Mouse (Mus musculus) NIH3T3 (cell line): ENCODE results near the gene Obox1.
"Not testable (repeated sequence)": the region's sequence is repeated elsewhere in the genome, so short reads cannot be mapped to it uniquely, and the experiment has no call there.

Source experiments
- DNase-seq: peaks from one replicate; pipeline ENCODE4 v3.0.0-alpha.2; 2012; ENCODE audit warnings: low read depth

The Obox1 gene

DNA sequence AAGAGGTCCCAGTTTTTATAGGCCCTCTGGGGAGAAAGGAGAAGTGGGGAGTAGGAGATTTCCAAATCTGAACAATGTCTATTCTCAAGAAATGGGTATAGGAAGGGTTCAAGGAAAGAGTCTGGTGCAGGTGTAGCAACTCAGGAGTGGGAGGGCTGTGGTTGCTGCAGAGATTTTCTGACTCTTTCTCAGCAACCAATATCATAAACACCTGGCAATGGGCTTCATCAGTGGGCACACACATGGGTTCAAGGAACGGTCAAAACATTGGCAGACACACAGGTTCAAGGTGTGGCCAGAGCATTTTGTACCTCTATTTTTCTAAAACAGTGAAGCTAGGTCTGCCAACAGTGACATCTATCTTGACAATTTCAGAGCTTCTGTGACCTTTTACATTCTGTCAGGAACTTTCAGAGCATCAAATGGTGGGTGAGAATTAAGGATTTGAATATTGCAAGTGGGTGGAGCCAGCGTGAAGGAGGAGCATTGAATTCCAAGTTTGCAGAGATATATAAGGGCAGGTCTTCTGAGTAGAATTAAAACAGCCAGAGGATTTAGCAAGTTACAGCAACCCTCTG, at the start of gene Obox1, which contains the start of gene Obox2:
Gene Obox1 (plus strand): TSS at position 528 of the 578 bp plus-strand sequence.
Gene Obox2 (plus strand): TSS at position 301 of the 578 bp plus-strand sequence.
- not testable (repeated sequence) for DNase-seq

DNA sequence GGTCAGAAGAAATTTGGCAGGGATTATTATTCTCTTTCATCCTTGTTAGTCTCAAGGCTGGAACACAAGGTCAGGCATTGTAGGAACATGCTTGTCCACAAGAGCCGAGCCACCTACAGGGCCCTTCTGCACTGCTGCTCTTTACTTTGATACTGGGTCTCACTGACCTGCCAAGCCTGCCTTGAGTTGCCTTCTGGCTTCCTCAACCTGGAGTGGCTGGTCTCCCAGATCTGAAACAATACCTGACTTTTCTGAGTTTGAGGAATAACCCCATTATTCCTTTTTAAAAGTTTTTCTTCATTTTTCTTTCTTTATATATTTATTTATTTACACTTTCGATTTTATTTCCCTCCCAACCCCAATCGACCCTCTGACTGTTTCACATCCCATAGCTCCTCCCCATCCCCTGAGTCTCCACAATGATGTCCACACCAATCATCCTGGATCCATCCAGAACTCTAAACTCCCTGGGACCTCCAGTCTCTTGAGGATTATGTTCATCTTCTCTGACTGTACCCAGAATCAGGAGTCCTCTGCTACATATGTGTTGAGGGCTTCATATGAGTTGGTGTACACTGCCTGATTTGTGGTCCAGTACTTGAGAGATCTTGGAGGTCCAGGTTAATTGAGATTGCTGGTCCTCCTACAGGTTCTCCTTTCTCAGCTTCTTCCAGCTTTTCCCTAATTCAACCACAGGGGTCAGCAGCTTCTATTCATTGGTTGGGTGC, 10.6 kb downstream of the Obox1 start:
- peak; percentile 1 for DNase-seq

DNA sequence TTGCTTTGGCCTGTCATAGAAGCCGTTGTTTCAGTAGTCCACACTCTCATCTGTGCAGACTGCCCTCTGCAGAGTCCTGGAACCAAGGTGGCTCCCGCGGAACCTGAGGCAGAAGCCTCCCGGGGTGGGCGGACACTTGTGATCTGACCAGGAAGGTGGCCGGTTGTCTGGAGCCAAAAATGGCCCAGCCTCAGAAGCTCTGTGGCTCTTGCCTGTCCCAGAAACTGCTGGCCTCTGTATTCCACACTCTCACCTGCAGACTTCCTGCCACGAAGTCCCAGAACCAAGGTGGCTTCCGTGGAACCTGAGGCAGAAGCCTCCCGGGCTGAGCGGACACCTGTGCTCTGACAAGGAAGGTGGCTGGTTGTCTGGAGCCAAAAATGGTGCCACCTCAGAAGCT, 18.1 kb downstream of the Obox1 start:
- DNase-seq: not testable (repeated sequence)

DNA sequence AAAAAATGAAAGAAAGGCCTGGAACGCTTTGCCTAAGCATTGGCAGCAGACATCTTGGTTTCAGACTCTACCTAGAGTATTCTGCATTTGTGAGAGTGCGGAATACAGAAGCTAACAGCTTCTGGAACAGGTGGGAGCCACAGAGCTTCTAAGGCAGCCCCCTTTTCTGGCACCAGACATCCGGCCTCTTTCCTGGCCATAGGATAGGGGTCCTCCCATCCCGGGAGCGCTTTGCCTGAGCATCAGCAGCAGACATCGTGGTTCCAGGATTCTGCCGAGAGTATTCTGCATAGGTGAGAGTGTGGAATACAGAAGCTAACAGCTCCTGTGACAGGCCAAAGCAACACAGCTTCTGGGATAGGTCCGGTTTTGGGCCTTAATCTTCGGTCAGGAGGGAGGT, 29.3 kb downstream of the Obox1 start:
- DNase-seq: not testable (repeated sequence)

DNA sequence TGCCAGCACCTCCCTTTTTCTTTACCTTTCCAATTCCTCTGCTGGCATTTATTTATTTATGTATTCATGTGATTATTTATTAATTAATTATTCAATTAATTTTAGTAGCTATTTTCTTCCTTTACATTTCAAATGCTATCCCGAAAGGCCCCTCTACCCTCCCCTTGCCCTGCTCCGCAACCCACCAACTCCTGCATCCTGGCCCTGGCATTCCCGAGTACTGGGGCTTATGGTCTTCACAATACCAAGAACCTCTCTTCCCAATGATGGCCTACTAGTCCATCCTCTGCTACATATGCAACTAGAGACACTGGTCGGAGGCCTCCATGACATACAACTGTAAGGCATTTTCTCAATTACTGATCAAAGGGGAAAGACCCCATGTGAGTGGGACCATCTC, 36.8 kb downstream of the Obox1 start:
- not testable (repeated sequence) for DNase-seq

DNA sequence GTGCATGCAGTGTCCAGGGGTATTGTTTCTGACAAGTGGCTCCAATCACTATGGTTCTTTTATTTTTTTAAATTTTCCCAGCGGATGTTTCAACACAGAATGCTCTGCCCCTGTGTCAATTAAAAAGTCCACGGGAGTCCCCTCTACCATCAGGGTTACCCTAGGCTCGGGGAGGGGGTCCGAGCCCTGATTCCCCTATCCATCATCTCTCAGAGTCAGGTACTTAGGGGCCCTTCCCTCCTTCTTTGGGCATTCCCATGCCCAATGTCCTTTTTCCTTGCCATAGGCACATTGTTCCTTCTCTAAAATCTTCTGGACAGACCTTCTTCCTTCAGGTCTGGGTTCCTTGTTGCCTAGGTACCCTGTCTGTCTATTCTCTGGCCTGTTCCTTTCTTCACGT, 120.7 kb downstream of the Obox1 start:
- not testable (repeated sequence) for DNase-seq
